Mouse (Mus musculus): Measurements from ENCODE around the gene Mink1. TPM values are rescaled to one million over a fixed set of nuclear protein-coding genes. Genes with fewer than 3 reads are reported as not detected.

Mink1 gene
- total RNA-seq, 2 experiments from 2014 or later = 350 to 366 TPM

DNA sequence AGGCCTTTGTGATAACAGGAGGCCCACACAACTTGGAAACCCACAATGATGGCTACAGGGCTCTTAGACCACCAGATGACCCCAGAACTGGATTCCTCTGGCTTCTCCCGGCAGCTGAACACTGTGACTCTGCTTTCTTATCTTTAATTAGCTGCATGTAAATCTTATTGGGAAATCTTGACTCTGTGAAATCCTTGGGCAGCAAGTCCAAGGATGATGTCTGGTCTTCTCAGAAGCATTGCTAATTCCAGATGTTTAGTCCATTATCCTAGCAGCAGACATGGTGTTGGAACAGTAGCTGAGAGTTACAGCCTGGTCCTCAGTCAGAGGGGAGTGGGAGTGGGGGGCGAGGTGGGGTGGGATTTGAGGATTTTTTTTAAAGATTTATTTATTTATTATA lies 65.8 kb downstream of the Mink1 start:
- DNase-seq (ENCODE audit: low spot score in 2 of 2) = no peak

DNA sequence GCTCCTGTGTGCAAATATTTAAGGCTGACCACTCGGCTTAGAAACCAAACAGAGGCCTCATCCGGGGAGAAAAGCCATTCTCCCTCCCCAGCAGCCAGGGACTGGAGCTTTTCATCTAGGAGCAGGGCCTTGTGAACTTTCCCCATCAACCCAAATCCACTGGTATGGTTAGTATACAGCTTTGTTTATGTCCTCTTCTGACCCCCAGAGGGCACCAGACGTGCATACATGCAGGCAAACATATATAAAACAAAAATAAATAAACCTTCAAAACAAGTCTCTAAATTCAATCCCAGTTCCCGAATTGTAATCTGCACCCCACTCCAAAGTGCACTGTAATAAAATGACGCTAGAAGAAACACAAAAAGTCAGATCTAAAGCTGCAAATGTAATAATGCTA lies 66.9 kb downstream of the Mink1 start:
- DNase-seq (ENCODE audit: low spot score in 2 of 2) = no peak

DNA sequence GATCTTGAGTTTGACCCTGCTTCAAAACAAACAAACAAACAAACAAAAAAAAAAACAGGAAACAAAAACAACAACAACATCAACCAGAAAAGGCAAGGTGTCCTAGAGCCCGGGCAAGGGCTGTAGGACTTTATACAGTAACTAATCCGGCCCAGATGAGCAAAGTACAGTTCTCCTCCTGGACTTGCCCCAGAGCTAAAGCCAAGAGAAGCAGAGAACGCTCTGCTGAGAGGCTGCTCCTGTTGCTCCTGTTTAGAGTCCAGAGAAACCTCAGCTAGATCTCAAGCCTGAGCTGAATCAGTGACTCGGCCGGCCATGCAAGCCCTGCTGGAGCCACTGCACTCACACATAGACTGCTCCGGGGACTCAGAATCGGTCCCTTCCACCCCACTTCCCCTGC lies 67.4 kb downstream of the Mink1 start:
- DNase-seq (ENCODE audit: low spot score in 2 of 2) = no peak

DNA sequence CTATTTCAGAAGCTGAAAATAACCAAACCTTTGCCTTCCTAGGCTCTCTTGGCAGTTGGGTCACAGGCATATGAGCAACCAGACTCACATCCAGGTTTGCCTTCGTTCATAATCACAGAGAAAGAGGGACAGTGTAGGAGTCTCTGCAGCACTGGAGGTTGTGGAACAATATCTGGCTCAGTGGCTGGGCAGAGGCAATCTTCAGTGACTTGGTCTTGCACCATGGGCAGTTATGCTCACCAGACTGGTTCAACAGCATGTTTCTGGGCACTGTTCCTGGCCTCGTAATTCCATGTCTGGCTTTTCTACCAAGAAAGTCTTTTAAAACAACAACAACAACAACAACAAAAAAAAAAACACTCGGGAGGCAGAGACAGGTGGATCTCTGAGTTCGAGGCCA lies 72.9 kb downstream of the Mink1 start:
- DNase-seq (ENCODE audit: low spot score in 2 of 2) = no peak

DNA sequence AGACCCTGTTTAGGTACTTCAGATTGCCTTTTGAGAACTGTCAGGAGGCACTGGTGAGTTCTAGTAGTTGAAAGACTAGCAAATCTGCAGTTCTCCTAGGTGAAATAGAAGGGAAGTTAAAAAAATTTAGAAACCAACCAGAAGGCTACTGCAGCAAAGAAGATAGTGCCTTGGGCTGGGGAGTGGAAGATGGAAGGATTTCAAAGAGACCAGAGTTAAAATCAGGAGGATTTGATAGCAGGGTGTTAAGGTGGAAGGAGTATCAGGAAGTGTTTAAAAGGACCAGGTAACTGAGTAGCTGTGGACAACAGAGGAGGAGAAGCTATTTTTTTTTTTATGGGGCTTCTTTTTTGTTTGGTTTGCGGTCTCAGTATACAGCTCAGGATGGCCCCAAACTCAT lies 75.1 kb downstream of the Mink1 start:
- no peak for DNase-seq (ENCODE audit: low spot score in 2 of 2)

DNA sequence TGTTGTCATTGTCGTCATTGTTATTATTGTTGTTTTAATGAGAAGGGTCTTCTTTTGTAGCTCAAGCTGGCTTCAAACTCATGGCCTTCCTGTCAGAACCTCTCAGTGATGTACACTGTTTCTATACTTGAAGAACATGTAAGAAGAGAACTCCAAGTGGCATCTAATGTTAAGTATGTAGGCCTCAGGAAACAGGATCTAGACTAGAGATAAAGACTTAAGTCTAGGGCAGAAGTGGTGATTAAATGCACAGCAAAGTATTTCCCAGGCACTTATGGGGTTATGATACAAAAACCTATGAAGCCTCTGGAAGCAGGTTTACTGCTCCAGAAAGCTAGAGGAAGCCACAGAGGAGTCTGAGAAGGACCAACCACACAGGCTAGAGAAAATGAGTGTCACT lies 75.6 kb downstream of the Mink1 start:
- DNase-seq (ENCODE audit: low spot score in 2 of 2) = no peak

DNA sequence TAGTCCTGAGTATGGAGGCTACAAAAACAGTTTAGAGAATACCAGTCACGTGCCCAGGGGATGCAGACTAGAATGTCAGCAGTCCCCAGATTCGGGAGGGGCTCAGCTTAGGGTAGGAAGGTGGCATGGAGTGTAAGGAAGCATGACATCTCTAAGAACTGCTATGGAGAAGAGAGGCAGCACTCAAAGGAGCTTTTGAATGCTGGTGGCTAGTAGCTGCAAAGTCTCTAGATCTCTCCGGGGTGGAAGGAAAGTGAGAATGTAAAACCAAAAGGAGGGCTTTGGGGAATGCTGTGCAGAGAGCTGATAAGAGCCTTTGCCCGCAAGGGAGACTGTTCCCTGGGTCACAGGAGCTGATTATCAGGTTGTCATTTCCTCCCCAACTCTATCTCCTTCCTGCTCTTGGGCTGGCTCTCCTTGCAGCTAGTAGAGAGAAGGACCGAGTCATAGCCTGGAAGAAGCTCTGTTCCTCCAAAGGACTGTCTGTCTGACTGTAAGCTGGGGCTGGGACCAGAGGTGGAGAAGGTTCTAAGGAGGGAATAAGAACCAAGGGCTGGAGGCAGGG lies 76.1 kb downstream of the Mink1 start, which contains the start of gene Gp1ba:
Gene Gp1ba, plus strand, starts transcription at position 409 of the 565 bp plus-strand sequence.
- DNase-seq (ENCODE audit: low spot score in 2 of 2) = no peak

DNA sequence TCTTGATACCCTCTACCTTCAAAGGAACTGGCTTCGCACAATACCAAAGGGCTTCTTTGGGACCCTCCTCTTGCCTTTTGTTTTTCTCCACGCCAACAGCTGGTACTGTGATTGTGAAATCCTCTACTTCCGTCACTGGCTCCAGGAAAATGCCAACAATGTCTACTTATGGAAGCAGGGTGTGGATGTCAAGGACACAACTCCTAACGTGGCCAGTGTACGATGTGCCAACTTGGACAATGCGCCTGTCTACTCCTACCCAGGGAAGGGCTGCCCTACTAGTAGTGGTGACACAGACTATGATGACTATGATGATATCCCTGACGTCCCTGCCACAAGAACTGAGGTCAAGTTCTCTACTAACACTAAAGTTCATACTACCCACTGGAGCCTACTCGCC lies 77.3 kb downstream of the Mink1 start:
- DNase-seq (ENCODE audit: low spot score in 2 of 2) = no peak

DNA sequence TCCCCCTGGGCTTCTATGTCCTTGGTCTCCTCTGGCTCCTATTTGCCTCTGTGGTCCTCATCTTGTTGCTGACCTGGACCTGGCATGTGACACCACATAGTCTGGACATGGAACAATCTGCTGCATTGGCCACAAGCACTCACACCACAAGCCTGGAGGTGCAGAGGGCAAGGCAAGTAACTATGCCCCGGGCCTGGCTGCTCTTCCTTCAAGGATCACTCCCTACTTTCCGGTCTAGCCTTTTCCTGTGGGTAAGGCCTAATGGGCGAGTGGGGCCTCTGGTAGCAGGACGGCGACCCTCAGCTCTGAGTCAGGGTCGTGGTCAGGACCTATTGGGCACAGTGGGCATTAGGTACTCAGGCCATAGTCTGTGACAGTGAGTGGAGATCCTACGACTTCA lies 78.6 kb downstream of the Mink1 start:
- DNase-seq (ENCODE audit: low spot score in 2 of 2) = no peak

DNA sequence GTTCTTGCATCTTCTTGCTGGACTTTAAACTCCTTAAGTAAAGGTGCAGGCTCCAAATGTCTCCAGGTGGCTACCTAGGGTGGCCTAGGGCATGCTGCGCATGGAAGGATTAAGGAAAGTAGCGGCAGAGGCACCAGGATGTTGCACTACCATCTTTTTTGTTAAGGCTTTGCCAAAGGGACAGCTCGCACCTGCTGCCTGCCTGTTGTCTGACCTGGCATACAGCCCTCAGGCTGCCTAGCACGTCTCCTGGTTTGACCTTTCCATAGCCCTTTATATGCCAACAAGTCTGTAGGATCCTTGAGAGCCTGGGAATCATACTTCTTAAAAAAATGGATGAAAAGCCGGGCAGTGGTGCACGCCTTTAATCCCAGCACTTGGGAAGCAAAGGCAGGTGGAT lies 80.4 kb downstream of the Mink1 start:
- DNase-seq (ENCODE audit: low spot score in 2 of 2) = no peak

DNA sequence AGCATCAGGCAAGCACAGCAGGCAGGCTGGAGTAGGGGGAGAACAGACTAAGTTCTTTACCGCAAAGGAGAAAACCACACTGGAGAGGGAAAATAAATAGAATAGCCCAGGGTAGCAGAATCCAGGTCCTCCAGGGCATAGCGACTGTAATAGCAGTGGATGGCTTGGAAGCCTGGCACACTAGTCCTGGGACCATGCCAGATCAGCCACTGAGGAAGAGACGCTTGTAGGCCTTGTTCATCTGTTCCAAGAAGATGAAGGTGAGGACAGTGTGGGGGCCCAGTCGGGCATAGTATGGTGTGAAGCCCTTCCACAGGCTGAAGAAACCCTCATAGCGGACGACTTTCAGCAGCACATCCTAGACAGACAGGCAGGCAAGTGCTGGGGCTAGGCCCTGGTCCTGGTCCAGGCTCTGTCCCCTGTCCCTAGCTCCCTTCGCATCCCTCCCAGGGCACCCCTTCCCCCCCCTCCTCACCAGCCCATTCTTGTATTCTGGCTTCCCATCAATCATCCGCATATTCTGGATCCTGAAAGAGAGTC lies 82.0 kb downstream of the Mink1 start:
- DNase-seq (ENCODE audit: low spot score in 2 of 2) = no peak

DNA sequence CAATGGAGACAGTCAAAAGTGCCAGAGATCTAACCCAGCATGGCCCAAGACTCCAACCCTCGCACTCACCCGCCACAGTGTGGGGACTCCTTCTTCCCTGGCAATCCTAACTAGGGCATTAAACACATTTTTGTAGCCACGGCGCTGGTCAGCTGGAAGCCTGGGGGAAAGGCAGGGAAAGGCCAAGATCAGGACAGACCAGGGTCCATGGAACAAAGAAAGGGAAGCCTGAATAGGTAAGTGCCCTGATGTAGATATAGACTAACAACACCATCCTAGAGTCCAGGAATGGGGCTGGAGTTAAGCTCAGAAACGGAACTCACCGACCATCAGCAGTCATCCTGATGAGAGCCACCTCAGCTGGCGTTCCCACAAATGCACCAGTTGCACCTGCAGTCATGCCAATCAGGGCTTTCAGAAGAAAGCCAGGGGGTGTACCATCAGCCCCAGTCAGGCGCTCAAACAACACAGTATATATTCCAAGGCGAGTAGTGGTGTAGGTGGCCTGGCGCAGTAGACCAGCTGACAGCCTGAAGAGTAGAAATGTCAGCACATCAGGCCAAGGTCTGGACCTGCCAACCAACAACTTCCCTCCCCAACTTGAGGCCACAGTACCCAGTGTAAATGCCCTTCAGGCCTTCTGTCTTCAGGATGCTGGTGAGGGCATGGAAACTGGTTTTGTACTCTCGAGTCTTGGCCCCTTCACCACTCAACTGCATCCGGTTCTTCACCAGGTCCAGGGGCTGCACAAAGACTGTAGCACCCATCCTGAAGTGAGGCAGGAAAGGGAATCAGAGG lies 83.0 kb downstream of the Mink1 start:
- DNase-seq (ENCODE audit: low spot score in 2 of 2) = no peak

DNA sequence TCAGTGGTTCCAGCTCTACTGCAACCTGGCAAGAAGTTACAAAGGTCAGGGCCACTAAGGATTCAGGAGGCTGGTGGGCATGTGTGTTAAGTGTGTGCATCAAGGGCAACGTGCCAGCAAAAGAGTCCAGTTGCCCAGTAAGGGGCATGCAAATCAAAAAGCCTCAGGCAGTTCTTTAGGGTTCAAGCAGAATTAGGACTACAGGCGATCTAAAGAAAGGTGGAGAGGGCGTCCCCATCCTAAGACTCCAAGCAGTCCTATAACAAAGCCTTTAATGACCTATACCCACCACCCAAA lies 83.5 kb downstream of the Mink1 start:
- DNase-seq (ENCODE audit: low spot score in 2 of 2) = no peak

DNA sequence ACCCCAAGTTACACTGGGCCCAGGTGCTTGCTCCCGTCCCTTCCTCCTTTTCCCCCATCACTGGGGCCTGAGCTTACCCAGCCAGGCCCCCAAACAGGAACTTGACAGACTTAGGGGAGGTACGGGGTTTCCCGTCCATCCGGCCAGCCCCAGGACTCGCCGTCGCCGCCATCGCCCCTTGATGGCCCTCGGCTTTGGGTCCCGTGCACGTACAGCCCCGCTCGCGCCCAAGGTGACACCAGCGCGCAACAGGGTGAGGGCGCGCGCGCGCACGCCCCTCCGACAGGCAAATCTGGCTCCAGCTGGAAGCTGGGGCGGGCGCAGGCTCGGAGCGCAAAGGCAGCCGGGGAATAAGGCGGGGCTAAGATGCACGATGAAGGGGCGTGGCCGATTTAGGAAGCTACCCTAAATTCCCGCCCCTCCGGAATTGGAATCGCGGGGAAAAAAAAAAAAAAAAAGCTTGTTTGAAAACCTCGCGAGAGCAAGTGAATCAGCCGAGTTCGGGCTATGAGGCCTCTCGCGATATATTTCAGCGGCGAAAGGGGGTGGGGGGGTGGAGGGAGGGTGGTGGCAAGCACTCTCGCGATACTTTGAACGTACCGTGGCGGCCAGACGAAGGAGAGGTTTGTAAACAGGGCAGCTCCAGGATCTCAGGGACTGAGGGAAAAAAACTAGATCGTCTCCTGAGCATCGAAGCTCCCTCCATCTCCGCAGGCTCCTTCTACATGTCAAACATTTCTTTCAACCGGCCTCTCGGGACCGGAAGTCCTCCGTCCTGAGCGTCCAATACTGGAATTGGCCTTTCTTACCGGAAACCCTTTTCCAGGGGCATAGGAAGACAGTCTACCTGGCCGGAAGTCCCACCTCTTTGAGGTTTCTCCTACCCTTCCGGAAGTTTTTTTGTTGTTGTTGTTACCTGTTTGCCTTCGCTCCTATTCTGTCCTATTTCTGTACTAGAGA lies 84.3 kb downstream of the Mink1 start, which contains the start of the genes Rnf167 and Slc25a11:
Gene Rnf167, plus strand, starts transcription at position 545 of the 960 bp plus-strand sequence.
Gene Slc25a11, minus strand, starts transcription at position 789 of the 960 bp plus-strand sequence.
- DNase-seq (ENCODE audit: low spot score in 2 of 2) = peak; percentile 94 to 98

DNA sequence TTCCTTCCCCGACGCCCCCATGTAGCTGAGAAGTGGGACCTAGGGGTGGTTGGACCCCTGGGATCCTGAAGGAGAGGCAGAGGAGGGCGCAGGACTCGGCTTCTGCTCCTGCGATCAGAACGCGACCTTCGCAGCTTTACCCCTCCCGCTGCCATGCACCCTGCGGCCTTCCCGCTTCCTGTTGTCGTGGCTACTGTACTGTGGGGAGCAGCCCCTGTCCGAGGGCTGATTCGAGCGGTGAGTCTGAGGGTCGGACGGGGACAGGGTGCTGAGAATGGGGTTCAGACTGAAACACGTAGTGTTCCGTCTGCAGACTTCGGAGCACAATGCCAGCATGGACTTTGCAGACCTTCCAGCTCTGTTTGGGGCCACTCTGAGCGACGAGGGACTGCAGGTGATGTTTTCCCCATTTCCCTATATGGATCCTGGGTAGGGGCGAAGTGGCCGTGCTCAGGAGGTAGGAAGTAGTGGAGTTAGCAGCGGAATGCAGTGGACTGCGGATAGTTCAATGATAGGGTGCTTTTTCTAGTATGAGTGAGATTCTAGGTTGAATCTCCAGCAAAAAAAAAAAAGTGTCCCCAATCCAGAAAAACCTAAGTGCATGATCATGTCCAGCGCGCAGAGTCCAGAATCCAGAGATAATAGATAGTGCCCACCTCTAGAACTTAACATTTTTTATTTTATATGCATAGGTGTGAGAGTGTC lies 85.2 kb downstream of the Mink1 start:
- no peak for DNase-seq (ENCODE audit: low spot score in 2 of 2)

DNA sequence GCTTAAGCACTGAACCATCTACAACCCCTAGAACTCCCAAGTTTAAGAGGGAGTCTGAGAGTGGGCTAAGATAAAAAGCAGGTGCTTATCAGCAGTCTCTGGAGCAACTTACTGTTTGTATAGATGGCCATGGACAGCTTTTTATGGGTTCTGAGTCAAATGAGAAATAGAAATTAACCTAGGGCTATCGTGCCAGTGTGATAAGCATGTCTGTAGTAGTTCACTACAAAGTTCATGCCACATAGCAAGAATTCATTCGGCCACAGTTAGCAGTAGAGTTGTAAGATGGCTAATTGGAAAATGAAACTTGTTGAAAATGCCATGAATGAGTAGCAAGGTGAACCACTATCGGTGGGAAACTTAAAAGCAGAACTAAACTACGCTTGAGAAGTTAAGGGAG lies 85.8 kb downstream of the Mink1 start:
- DNase-seq (ENCODE audit: low spot score in 2 of 2) = no peak

DNA sequence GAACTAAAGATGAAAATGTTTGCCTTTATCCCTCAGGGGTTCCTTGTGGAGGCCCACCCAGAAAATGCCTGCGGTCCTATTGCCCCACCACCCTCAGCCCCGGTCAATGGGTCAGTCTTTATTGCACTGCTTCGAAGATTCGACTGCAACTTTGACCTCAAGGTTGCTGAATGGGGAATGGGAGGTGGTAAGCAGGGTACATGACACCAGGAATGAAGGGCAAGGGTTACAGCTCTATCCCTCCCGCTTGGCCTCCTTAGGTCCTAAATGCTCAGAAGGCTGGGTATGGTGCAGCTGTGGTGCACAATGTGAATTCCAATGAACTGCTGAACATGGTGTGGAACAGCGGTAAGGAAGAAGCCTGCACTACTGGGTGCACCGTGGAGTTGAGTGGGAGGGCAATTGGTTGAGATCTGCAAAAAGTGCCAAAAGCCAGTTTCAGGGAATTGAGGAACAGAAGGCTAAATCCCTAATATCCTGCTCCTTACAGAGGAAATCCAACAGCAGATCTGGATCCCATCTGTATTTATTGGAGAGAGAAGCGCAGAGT lies 86.6 kb downstream of the Mink1 start:
- DNase-seq (ENCODE audit: low spot score in 2 of 2) = no peak

DNA sequence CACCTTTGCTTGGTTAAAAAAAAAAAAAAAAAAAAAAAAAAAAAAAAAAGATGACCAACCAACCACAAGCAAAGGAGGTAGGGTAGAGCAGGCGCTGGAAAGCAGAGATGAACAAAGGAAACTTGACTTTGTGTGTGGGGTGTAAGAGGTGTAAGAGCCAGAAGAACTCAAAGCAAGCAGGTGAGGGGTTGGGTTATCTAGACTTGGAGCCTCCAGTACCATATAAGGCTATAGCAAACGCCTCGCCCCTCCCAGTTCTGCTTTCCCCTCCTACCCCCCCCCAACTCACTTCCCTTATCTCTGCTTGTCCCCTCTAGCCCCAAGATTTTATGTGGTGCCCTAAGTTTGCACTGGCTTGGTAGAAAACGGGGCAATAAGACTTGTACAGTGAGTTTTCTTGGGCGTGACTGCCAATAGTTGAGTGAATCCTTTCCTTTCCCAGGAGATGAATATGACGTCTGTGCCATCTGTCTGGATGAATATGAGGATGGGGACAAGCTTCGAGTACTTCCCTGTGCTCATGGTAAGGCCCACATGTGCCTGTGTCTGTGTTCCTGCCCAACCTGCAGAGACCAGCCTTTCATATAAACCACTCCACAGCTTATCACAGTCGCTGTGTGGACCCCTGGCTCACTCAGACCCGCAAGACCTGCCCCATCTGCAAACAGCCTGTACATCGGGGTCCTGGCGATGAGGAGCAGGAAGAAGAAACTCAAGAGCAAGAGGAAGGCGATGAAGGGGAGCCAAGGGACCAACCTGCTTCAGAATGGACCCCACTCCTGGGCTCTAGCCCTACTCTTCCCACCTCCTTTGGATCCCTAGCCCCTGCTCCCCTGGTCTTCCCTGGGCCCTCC lies 87.9 kb downstream of the Mink1 start:
- DNase-seq (ENCODE audit: low spot score in 2 of 2) = no peak

DNA sequence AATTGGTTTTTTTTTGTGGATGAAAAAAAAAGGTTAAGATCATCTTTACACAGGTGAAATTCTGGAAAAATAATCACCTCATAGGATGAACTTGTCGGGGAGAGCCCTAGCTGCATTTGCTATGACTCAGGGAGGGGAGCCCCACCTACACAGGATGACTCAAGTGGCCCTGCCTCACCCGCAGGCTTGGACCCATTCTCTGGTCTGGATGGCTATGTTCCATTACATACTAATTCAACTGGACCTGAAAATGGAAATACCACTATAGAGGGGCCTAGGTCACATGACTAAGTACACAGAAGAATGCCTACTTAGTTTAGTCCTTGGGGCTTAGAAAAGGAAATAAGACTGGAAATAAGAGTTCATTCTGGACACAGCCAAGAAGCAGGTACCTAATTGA lies 88.7 kb downstream of the Mink1 start:
- no peak for DNase-seq (ENCODE audit: low spot score in 2 of 2)

All from layer of hippocampus, postnatal 14 days (tissue).